In the genomic region with DNA sequence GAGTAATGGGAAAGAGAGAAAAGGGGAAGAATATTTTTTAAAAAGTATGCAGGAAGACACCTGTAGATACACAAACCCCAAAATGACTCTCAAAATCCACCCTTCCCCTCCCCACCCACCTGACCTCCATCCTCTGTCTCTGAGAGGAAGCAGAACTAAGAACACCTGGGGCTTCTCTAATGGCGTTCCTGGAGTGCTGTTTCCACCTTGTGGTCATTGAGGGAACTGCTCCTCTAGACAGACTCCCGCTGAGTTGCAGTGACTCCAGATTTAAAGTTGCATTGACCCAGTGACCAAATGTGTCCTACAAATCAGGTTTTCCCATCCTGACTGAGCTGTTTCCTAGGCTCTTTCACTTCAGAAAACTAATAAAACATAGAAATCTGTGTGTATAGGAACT, we compare ENCODE assay signal across 9 mouse cellular contexts. TPM values are rescaled to one million over a fixed set of nuclear protein-coding genes. Genes with fewer than 3 reads are reported as not detected.
DNase-seq lines count a peak whose midpoint lies in the region; ATAC-seq and TF ChIP-seq lines count a peak whose summit lies in the region.
"Had no signal": no experiment of that assay in that cellular context is flagged by ENCODE, and none has a peak within 500 bp of the region (broad histone marks: within the 10 kb centered on the region; RNA-seq: fewer than 3 reads in every experiment).

No protein-coding gene starts in this region.

- H3K27ac ChIP-seq in lung, embryonic 14.5 days (ENCODE audit: low read depth), result no peak overlapping the region
- H3K27ac ChIP-seq: midbrain, embryonic 12.5 days had no signal

- no peaks in the 10 kb centered on the region for H3K27me3 ChIP-seq in lung, embryonic 14.5 days (ENCODE audit: insufficient read depth, low read length)

- DNase-seq in heart, adult 11 months, result peak; percentile 87
- DNase-seq in heart, postnatal 25 days (ENCODE audit: low spot score), result no peak
- DNase-seq in T-cell, adult 2 months (ENCODE audit: low spot score), result peak; percentile 26
- DNase-seq in cerebellum, postnatal 14 days, result peak; percentile 80 to 85
- peak; percentile 24 to 57 for DNase-seq in frontal cortex, postnatal 25 days (ENCODE audit: low spot score in 2 of 2)
- peak; percentile 52 to 76 for DNase-seq in kidney, postnatal 36 days
- peak; percentile 85 for DNase-seq in lung, embryonic 14.5 days
- peak; percentile 63 to 79 for DNase-seq in right cerebral cortex, postnatal 10 days (ENCODE audit: low spot score in 2 of 2)

- H3K4me3 ChIP-seq in lung, embryonic 14.5 days (ENCODE audit: low read depth, low read length), result no peak overlapping the region
- H3K4me3 ChIP-seq: midbrain, embryonic 12.5 days had no signal

- no peaks in the 10 kb centered on the region for H3K4me1 ChIP-seq in lung, embryonic 14.5 days (ENCODE audit: insufficient read depth)
- H3K4me1 ChIP-seq: midbrain, embryonic 12.5 days had no signal

- no peaks in the 10 kb centered on the region for H3K36me3 ChIP-seq in lung, embryonic 14.5 days (ENCODE audit: insufficient read depth)
- H3K36me3 ChIP-seq: midbrain, embryonic 12.5 days had no signal

- intact Hi-C loops in heart, postnatal 25 days (cut with DNase I), result loop anchor here (1.0 to 5.0 kb wide), 3 partner anchors 262 to 1088 kb away; no protein-coding TSS in a partner anchor

- H3K9ac ChIP-seq in lung, embryonic 14.5 days, result no peak overlapping the region
- H3K9ac ChIP-seq: midbrain, embryonic 12.5 days had no signal

- no peak overlapping the region for H3K4me2 ChIP-seq in lung, embryonic 14.5 days
- H3K4me2 ChIP-seq: midbrain, embryonic 12.5 days had no signal

- TF ChIP-seq CTCF in lung, embryonic 14.5 days (IDR thresholded peaks at IDR 0.05; ENCODE audit: low read depth), result peak; percentile 97

- no peak for ATAC-seq in lung, embryonic 14.5 days (ENCODE audit: insufficient read depth)

- H3K9me3 ChIP-seq in lung, embryonic 14.5 days (ENCODE audit: low read depth, low read length), result no peaks in the 10 kb centered on the region
- H3K9me3 ChIP-seq: midbrain, embryonic 12.5 days had no signal

- 2% methylated on average over 2 of the region's 2 CpGs for WGBS in lung, embryonic 14.5 days

RNA-seq across cellular contexts. Expression of a gene that starts 36.9 kb away (rescaled TPM):
- not detected for total RNA-seq in heart, postnatal 25 days (2021)
- not detected in 2 replicates for polyA plus RNA-seq in lung, embryonic 14.5 days (2014; fragmentation: Nextera tagmentation; extraction: Ambion mirVana)
- polyA plus RNA-seq: midbrain, embryonic 12.5 days had no signal

RNA-seq across cellular contexts. Expression of a gene that starts 52.7 kb away (rescaled TPM):
- total RNA-seq in heart, postnatal 25 days (2021), result not detected
- polyA plus RNA-seq in lung, embryonic 14.5 days (2014; fragmentation: Nextera tagmentation; extraction: Ambion mirVana), result not detected in 2 replicates

RNA-seq across cellular contexts. Expression of a gene that starts 57.8 kb away (rescaled TPM):
- 10 to 100 TPM; 28.7 to 29.8 TPM for total RNA-seq in heart, postnatal 25 days (2021)
- polyA plus RNA-seq in lung, embryonic 14.5 days (2014; fragmentation: Nextera tagmentation; extraction: Ambion mirVana), result 197 and 198 TPM in 2 replicates
